Mouse (Mus musculus): ENCODE measurements around the gene Stum.
"Not testable (repeated sequence)": the region's sequence is repeated elsewhere in the genome, so short reads cannot be mapped to it uniquely, and the experiment has no call there.

Gene Stum

DNA sequence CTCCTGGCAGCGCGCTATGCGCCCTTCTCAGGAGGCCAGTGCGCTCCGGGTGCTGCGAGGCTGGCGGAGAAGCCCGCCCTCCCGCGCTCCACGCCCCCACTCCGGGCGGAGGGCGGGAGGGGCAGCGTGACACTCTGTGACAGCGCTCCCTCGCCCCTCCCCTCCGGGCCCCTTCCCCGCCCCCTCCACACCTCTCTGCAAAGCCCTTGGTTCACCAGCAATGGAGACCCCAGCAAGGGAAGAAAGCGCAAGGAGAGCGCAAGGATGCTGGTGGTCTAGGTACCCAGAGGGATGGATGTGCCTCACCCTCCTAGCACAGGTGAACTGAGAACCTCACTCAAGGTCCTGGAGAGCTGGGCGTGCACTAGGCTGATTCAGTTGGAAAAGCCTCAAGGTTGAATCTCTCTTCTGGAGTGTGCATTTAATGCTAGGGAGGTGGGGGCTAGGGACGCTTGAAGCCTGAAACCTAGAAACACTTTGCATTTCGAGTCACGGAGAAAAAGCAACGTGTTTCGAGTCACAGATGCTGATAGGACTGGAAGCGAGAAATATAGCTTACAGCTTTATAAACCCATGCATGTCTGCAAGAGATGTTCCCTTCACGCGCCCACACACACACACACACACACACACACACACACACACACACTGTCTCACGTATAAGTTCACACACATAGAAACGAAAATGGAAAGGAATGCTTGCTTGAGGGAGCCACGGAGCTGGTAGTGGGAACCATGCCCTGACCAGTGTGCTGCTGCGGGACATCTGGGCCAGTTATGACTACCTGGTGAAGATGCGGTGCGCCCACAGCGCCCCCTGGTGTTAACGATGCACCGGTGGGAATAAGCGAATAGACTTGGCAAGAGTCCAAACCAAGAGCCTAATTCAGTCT is at the start of gene Stum:
Stum (minus strand) TSS at position 106 of the 893 bp plus-strand sequence.
- DNase-seq (ENCODE audit: extremely low read depth, low read depth): peak; percentile 23

- DNase-seq (ENCODE audit: extremely low read depth, low read depth): no peak
Observed at GRCm38 (mm10) chr1:180532671-180533070, 49.4 kb upstream of the Stum start.

DNA sequence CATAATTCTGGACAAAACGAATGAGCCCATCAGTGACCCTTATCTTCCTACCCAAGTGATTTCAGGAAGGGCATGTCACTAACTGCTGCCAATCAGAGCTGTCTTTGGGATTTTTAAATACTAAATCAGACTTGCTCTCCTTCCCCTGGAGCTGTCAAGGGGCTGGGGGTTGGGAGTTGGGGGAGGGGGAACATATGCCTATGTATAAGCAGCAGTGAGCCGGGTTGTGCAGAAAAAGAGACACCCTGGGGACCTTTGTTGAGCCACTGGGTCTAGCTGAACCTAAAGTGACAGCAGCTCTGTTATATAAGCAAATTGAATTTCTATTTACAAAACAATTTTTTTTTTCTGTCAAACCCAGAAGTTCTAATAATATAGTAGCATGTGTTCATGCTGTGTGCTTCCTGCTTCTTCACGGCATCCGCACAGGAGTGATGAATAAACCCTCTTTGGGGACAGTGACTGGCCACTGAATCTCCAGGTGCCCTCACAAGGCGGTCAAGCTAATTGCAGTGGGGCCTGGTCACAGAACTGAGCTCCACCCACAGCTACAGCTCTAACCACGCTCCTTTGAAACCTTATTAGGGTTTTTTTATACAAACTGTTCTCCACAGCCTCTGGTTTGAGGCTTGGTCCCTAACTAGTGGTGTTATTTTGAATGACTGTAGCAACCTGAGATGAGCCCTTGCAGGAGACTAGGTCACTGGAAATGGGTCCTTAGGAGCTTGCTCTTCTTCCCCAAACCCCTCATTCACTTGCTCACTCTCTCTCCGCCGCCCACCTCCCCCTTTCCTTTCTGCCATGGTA is 47.4 kb upstream of the Stum start:
- no peak for DNase-seq (ENCODE audit: extremely low read depth, low read depth)

GRCm38 (mm10) chr1:180529847-180530246 is 46.5 kb upstream of the Stum start:
- no peak for DNase-seq (ENCODE audit: extremely low read depth, low read depth)

GRCm38 (mm10) chr1:180525301-180525700 is 42.0 kb upstream of the Stum start:
- DNase-seq (ENCODE audit: extremely low read depth, low read depth): no peak

DNA sequence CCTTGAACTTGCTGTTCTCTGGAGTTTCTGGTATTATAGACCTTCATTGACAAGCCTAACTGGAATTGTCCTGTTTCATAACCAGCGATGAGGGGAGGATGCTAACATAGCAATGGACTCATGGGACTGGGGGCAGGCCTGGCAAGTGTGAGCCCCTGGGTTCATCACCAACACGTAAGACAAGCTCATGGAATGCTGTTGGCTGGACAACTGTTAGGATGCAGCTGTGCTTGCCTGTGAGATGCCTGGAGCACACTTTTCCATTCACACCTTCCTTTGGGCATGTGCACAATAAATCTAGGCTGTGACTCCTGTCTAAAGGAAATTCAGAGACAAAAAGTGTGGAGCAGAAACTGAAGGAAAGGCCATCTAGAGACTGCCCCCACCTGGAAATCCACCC is 40.0 kb upstream of the Stum start:
- DNase-seq (ENCODE audit: extremely low read depth, low read depth): no peak

DNA sequence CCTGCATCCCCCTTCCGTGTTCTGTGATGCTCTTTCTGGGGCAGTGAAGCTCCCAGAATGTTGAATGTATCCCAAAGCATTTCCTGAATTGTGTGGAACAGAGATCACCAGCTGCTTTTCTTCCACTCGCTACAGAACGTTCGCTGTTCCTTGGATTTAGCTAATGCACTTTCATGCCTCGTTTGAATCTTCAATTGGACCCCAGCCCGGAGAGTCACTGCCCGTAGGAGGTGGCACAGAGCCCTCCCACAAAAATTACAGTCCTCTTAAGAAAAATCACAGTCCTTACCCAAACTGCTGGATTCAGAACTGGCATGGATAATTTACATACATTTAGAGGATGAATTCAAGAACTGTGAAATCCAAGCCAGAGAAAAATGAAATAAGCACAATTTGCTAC is 36.9 kb upstream of the Stum start:
- DNase-seq (ENCODE audit: extremely low read depth, low read depth): no peak

DNA sequence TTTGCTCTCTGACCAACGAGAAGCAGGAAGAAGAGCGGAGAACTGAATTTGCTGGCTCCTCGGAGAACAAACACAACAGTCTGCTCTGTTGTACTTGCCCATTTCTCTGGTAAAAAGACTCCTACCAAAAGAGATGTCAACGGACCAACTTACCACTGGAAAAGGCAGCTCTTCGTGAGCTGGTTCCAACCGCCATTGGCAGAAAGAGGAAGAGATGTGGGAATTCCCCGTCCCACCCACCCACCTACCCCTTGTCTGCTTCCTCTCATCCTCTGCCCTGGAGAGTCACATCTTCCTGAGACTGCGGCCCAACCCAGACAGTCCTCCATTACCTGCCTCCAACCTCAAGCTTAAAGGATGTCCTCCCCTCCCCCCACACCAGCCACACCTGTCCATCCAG is 36.2 kb upstream of the Stum start:
- no peak for DNase-seq (ENCODE audit: extremely low read depth, low read depth)

DNA sequence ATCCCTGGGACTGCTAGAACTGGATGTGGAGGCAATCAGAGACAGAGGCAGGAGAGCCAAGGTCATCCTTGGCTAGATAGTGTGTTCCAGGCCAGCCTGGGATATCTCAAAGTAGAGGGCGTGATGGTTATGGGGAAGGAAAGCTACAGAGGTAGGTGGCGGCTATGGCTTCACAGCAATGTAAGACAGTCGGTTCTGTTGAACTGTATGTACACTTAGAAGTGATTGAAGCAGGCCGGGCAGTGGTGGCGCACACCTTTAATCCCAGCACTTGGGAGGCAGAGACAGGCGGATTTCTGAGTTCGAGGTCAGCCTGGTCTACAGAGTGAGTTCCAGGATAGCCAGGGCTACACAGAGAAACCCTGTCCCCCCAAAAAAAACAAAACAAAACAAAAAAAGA is 35.6 kb upstream of the Stum start:
- DNase-seq (ENCODE audit: extremely low read depth, low read depth): not testable (repeated sequence)

DNA sequence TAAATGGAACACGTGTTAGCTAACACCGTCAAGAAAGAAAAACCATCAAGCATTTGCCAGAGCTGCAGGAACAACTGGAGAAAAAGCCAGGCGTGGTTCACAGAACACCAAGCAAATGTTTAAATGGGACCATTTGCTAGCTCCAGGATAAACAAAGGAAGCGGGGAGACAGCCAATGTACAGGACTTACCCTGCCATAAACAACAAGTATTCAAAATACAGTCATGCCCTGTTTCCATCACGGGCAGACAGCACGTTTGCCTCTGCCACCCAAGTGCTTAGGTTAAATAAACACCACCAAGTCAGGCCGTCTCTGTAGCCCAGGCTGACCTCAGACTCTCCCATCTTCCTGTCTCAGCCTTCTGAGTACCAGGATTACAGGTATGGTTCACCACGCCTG is 35.1 kb upstream of the Stum start:
- DNase-seq (ENCODE audit: extremely low read depth, low read depth): no peak

DNA sequence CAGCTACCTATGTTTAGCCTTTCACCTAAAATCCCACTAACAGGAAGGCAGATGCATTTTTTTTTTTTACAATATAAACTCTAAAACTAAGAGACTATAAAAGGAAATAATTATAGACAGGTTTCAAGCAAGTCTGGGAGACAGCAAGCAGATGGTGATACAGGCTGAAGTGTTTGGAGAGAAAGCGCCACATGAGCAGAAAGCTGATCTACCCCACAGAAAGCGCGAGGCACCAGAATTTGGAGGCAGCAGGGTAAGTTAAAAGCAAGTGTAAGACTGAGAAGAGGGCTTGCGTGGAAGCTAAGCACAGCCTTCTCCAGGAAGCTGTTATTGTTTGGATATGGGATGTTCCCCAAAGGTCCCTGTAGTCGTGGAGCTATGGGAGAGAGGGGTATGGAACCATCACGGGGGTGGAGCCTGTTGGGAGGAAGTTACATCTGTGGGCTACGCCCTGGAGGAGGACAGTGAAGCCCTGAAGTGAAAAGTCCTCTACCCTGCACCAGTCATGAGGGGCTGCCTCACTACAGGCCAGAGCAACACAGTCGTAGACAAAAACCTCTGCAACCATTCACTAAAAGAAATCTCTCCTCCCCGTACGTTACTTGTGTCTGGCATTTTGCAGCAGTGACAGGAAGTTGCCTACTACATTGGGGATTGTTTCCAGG is 34.2 kb upstream of the Stum start:
- DNase-seq (ENCODE audit: extremely low read depth, low read depth): no peak

GRCm38 (mm10) chr1:180514077-180514476 is 30.8 kb upstream of the Stum start:
- DNase-seq (ENCODE audit: extremely low read depth, low read depth): no peak

GRCm38 (mm10) chr1:180510879-180511278 is 27.6 kb upstream of the Stum start:
- DNase-seq (ENCODE audit: extremely low read depth, low read depth): no peak

GRCm38 (mm10) chr1:180510442-180510841 is 27.1 kb upstream of the Stum start:
- DNase-seq (ENCODE audit: extremely low read depth, low read depth): no peak

DNA sequence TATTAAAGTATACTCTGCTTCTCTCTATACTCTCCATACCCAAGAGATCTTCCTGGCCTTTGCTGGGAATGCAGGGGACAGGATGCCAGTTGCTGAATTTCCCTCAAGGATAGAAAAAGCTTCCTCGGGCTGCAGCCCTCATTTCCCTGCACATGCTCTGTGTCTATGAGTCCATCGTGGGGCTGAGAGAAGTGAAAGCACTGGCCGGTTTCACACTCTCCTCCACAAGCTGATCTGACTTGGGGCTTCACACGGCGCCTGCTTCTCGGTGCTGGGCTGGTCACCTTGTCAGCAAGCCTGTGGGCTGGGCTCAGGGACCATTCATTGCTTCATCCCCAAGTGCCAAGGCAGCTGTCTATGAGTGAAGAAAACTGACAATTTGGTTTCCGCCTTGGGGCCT is 25.4 kb upstream of the Stum start:
- no peak for DNase-seq (ENCODE audit: extremely low read depth, low read depth)

DNA sequence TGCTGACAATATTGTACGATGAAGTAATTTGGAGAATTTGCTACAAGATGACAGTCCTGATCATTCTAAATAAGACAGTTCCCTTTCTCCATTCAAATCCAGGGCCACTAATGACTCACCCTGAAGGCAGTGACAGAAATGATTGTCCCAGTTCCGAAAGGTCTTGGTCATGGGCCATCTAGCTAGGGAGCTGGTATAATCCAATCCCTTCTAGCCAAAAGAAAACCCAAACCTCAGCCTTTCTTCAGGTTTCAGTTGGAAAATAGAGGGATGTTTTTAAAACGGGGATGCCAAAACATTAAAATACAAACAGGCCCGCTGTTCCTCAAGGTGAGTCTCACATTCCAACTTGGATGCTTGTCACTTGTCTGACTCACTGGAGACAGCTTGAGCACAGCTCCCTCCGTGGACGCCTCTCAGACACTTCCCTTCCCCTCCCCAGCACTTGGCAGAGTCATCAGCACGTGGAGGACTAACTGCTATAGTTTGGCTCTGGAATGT is 24.0 kb upstream of the Stum start:
- DNase-seq (ENCODE audit: extremely low read depth, low read depth): no peak

DNA sequence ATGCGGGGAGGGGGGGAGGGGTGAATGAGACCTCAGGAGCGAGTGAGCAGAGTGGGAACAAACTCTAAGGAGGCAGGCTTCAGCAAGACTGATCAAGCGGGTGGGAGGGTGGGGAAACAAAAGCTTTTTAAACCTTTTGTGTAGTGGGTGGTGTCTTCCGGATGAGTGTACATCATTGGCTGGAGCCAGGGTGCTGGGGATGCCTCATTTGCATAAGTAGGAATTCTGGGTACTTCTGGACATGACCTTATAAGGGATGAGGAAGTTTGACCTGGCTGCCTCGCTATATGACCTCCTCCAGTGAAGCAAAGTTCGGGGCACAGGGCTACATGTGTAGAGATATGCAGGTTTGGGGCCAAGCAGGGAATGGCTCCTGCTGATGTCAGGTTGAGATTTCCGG is 23.0 kb upstream of the Stum start:
- DNase-seq (ENCODE audit: extremely low read depth, low read depth): no peak

GRCm38 (mm10) chr1:180504899-180505298 is 21.6 kb upstream of the Stum start:
- no peak for DNase-seq (ENCODE audit: extremely low read depth, low read depth)

- DNase-seq (ENCODE audit: extremely low read depth, low read depth): no peak
Observed at GRCm38 (mm10) chr1:180503484-180503883, 20.2 kb upstream of the Stum start.

DNA sequence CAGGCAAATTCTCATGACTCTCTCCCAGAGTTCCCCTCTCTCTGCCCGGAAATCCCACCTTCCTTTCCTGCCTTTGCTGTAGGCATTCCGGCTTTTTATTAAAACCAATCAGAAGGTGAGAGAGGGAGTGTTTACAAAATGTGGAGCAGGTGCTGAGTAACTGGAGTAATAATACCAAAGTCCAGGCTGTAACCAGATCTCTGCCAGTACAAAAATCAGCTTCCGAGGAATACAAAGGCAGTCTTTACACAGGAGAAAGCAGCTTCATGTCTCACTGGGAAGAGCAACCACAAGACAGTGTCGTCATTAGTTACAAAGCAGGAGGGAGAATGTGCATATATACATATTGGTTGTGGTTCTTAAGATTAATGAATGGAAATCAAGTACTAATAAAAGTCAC is 19.3 kb upstream of the Stum start:
- no peak for DNase-seq (ENCODE audit: extremely low read depth, low read depth)

- no peak for DNase-seq (ENCODE audit: extremely low read depth, low read depth)
Observed at GRCm38 (mm10) chr1:180500641-180501040, 17.3 kb upstream of the Stum start.

DNA sequence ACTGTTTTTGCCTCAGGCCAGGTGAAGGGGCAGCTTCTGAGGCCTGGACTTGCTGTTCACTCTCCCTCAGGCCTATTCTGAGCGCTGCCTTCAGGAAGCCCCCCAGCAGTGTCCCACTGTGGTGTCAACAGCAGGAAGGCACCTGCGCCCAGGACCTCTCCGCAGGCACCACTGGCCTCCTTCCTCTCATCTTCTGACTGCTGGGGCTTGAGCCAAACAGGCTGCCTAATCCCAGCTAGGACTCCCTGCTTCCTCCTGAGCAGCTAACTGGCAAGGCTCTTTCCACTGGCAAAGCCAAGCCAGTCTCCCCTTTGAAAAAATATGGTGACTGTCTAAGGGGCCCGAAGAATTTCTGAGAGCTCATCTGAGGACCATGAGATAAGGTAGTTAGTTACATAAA is 16.9 kb upstream of the Stum start:
- DNase-seq (ENCODE audit: extremely low read depth, low read depth): no peak
